Mouse (Mus musculus) liver, embryonic 16.5 days (tissue): ENCODE results near the gene Adgrb2. TPM values are rescaled to one million over a fixed set of nuclear protein-coding genes. Genes with fewer than 3 reads are reported as not detected.

Source experiments
- ATAC-seq: fragments of 200-750 bp; cut with Nextera tagmentation; 2 replicates; pipeline ENCODE4 v1.8.0; 2017; ENCODE audit warnings: low read depth, mild to moderate bottlenecking, moderate number of reproducible peaks, moderate library complexity
- H3K27ac ChIP-seq: fragments of 300-500 bp; sonication (generic); 2 replicates; pipeline ENCODE4 v1.5.1; 2014; ENCODE audit warnings: mild to moderate bottlenecking, low read length
- H3K27me3 ChIP-seq: fragments of 300-500 bp; sonication (generic); 2 replicates; pipeline ENCODE4 v1.6.1; 2014; ENCODE audit warnings: low read depth, low read length, mixed read lengths; ENCODE audit not compliant: control insufficient read depth, insufficient read depth
- H3K36me3 ChIP-seq: fragments of 300-500 bp; sonication (generic); 2 replicates; pipeline ENCODE4 v1.6.1; 2014; ENCODE audit warnings: mild to moderate bottlenecking; ENCODE audit not compliant: control insufficient read depth, insufficient read depth
- H3K4me1 ChIP-seq: fragments of 300-500 bp; sonication (generic); 2 replicates; pipeline ENCODE4 v1.6.1; 2014; ENCODE audit warnings: low read depth, low read length, mixed read lengths; ENCODE audit not compliant: control insufficient read depth
- H3K4me2 ChIP-seq: fragments of 300-500 bp; sonication (generic); 2 replicates; pipeline ENCODE4 v1.6.1; 2014; ENCODE audit warnings: low read depth, low read length, mixed read lengths
- H3K4me3 ChIP-seq: fragments of 300-500 bp; sonication (generic); 2 replicates; pipeline ENCODE4 v1.5.1; 2014; ENCODE audit warnings: low read depth, mild to moderate bottlenecking, low read length
- H3K9ac ChIP-seq: fragments of 300-500 bp; sonication (generic); 2 replicates; pipeline ENCODE4 v1.6.1; 2014; ENCODE audit warnings: low read depth, low read length
- H3K9me3 ChIP-seq: fragments of 300-500 bp; sonication (generic); replicated peaks from 2 replicates; pipeline ENCODE4 v1.6.1; 2016; ENCODE audit warnings: low read length; ENCODE audit not compliant: control insufficient read depth
- WGBS: fragments of 180-500 bp; shearing (Covaris S2); extraction: QIAGEN DNeasy Blood & Tissue Kit; methylation state at CpG from one replicate; pipeline ENCODE4 v1.1.7; 2014; ENCODE audit not compliant: insufficient replicate concordance; 5-methylcytosine and 5-hydroxymethylcytosine counted together
- polyA plus RNA-seq: library from polyadenylated mRNA; unstranded; fragments of >200 nt; fragmentation: Nextera tagmentation; extraction: Ambion mirVana; gene quantifications from 2 replicates; pipeline ENCODE4 v1.2.1, GENCODE M21; 2015

Gene Adgrb2
- polyA plus RNA-seq, 1 experiment from 2014 or later = not detected

DNA sequence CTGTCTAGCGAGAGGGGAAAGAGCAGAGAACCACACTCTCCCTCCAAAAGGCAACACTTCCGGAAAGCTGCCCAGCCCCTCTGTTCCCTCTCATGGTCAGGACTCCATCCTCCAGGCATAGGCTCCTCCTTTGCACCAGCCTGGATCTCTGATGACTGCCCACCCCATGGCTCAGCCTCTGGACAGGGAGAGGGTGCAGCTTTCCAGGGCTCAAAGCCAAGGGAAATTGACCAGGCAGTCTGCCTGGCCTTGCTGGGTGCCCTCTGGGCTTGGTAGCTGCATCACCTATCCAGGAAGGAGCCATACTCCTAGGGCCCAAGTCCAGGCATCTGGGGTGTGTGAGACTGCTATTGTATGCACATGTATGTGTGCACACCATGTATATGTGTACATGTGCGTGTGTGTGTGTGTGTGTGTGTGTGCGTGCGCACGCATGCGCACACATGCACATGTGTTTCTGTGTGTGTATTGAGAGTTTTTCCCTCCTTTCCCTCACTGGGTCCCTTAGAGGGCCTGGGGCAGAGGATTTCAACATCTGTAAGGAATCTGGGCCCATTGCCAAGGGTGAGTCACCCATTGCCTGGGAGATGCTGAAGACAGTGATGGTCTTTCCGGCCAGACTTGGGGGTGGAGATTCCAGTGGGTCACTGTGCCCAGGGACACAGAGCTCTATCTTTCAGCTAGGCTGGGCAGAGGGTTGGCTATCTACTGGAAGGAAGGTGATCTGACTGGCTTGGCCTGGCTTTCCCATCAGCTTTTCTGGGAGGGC is 65.6 kb downstream of the Adgrb2 start:
- no peaks in the 10 kb centered on the region for H3K4me1 ChIP-seq
- H3K9ac ChIP-seq = no peak overlapping the region
- ATAC-seq = peak; percentile 24; the same call in 1 of the 2 replicates
- H3K36me3 ChIP-seq = no peaks in the 10 kb centered on the region
- no peak overlapping the region for H3K27ac ChIP-seq
- WGBS = 68% methylated on average over 8 of the region's 8 CpGs
- H3K9me3 ChIP-seq = no peaks in the 10 kb centered on the region
- H3K4me2 ChIP-seq = no peak overlapping the region
- peaks cover 11% of the 10 kb centered on the region for H3K27me3 ChIP-seq
- H3K4me3 ChIP-seq = no peak overlapping the region

DNA sequence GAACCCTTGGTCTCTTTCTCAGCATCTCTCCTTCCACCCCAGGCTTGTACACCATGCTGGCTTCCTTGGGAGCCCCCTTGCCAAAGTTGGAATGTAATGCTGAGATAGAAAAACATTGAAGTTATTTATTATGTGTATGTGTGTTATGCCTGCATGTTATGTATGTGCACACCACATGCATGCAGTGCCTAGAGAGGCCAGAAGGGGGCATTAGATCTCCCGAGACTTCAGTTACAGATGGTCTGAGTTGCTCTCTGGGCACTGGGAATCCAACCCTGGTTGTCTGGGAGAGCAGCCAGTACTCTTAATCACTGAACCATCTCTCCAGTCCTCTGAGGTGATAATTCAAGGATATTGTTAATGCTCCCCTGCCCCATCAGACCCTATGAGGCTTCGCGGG is 67.6 kb downstream of the Adgrb2 start:
- H3K4me1 ChIP-seq = no peaks in the 10 kb centered on the region
- ATAC-seq = no peak

DNA sequence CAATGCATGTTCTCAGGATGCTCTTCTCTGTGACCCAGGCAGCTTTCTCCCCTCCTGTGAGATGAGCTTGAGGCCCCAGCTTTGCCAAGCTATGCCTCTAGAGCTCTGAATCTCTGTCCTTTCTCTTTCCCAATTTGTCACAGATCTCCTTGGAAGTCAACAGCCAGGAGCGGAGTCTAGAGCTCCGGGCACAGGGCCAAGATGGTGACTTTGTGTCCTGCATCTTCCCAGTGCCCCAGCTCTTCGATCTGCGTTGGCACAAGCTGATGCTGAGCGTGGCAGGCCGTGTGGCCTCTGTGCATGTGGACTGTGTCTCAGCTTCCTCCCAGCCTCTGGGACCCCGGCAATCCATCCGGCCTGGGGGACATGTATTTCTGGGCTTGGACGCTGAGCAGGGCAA is 68.4 kb downstream of the Adgrb2 start:
- no peak for ATAC-seq
- Histone ChIP-seq H3K4me3 (no peak overlapping the region), H3K4me2 (no peak overlapping the region), H3K4me1 (no peaks in the 10 kb centered on the region), H3K9me3 (no peaks in the 10 kb centered on the region), H3K27ac (no peak overlapping the region), H3K36me3 (no peaks in the 10 kb centered on the region), H3K9ac (no peak overlapping the region), H3K27me3 (no peaks in the 10 kb centered on the region)
- WGBS = 73% methylated on average over 9 of the region's 9 CpGs

More for the DNA sequence above, 67.6 kb downstream of the Adgrb2 start:
- H3K27ac ChIP-seq = no peak overlapping the region
- no peak overlapping the region for H3K4me3 ChIP-seq
- no peak overlapping the region for H3K4me2 ChIP-seq
- H3K9me3 ChIP-seq = no peaks in the 10 kb centered on the region
- WGBS = 79% methylated on average over 3 of the region's 3 CpGs
- peaks cover 8% of the 10 kb centered on the region for H3K27me3 ChIP-seq
- H3K36me3 ChIP-seq = no peaks in the 10 kb centered on the region
- H3K9ac ChIP-seq = no peak overlapping the region

DNA sequence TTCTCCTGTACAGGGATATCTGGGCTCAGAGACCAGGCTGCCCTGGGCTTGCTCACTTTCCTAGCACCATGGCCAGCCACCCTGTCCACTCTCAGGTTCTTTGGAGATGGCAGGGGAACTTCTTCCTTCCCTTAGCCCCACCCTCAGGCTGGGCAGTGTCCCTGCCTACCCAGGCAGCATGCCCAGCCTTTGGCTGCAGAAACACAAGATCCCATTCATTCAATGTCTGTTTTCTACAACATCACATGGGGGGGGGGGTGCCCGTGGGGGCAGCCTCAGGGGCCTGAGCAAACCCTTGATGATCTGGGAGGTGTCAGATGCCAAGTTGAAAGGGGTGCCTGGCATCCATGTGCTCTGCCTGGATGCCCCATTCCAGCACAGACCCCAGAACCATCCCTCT is 70.1 kb downstream of the Adgrb2 start:
- no peak overlapping the region for H3K4me3 ChIP-seq
- H3K4me2 ChIP-seq = no peak overlapping the region
- no peaks in the 10 kb centered on the region for H3K36me3 ChIP-seq
- WGBS = 33% methylated on average over 1 of the region's 1 CpGs
- no peaks in the 10 kb centered on the region for H3K27me3 ChIP-seq
- no peak overlapping the region for H3K27ac ChIP-seq
- no peak overlapping the region for H3K9ac ChIP-seq
- no peak for ATAC-seq
- no peaks in the 10 kb centered on the region for H3K9me3 ChIP-seq
- H3K4me1 ChIP-seq = no peaks in the 10 kb centered on the region

DNA sequence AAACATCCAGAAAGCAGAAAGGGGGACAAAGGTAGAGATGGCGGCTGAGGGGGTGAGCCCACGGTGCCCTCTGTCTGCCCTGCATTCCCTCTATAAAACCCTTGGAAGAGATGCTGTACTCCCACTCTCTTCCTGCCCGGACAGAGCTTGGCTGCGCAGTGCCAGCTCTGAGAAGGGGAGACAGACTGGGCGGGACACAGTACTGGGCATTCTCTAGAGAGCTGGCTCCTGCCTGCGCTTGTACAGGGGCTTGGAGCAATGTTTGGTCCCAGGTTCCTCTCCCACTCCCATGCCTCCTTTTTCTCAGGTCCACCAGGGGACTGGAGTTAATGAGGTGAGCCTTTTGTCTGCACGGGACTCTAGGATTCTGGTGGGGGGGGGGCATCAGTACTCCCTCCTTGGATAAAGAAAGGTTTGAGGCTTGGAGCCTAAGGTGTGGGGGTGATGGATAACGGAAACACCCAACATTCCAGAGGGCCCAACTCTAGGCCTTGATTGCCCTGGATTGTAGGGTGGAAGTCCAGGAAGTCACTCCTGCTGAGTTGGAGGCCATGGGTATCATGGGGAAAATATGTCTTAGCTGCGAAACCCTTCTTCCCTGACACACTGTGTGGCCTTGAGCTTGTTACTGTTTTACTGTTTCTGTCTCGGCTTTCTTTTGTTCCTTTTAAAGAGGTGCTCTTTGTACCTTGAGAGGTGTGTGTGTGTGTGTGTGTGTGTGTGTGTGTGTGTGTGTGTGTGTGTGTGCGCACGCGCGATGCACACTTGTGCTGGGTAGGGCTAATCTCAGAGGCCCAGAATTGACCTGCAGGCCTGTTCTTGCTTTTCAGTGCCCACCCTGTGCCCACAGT is 70.7 kb downstream of the Adgrb2 start:
- H3K27me3 ChIP-seq = no peaks in the 10 kb centered on the region
- H3K4me3 ChIP-seq = no peak overlapping the region
- WGBS = 71% methylated on average over 14 of the region's 14 CpGs
- no peaks in the 10 kb centered on the region for H3K4me1 ChIP-seq
- no peaks in the 10 kb centered on the region for H3K9me3 ChIP-seq
- no peak for ATAC-seq
- H3K4me2 ChIP-seq = no peak overlapping the region
- no peaks in the 10 kb centered on the region for H3K36me3 ChIP-seq
- H3K27ac ChIP-seq = no peak overlapping the region
- H3K9ac ChIP-seq = no peak overlapping the region

DNA sequence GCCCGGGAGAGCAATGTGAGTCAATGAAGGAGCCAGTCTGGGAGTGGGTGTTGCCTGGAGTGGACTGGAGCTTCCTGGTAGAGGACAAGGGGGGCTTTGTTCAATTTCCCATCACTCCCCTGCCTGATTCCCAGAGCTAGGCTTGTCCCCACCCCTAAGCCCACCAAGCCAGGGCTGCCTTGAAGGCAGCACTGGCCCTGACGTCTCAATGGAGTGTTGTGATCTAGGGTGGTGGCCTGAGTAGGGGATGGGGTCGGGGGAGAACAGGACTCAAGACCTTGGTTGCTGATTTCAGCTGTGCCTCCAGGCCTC is 71.3 kb downstream of the Adgrb2 start:
- WGBS = 62% methylated on average over 3 of the region's 3 CpGs

DNA sequence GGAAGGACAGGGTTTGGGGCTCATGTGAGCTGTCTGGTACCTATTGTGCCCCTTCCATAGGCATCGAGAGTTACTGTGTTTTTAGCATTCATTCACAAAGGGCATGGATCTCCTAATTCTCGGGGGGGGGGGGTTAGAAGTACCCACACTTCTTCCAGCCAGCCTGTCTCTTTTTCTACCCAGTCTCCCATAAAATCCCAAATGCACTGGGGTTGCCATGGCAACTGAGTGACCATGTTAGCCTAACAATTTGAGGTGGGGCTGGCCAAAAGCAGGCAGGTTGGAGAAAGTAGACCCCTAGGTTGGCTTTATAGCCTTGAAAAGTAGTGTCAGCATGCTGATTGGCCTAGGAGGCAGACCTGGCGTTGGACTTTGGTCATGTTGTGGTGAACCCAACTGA is 71.8 kb downstream of the Adgrb2 start:
- no peak overlapping the region for H3K27ac ChIP-seq
- H3K36me3 ChIP-seq = no peaks in the 10 kb centered on the region
- H3K4me3 ChIP-seq = no peak overlapping the region
- H3K27me3 ChIP-seq = no peaks in the 10 kb centered on the region
- no peak overlapping the region for H3K4me2 ChIP-seq
- 43% methylated on average over 3 of the region's 3 CpGs for WGBS
- no peaks in the 10 kb centered on the region for H3K4me1 ChIP-seq
- no peak for ATAC-seq
- H3K9me3 ChIP-seq = no peaks in the 10 kb centered on the region
- no peak overlapping the region for H3K9ac ChIP-seq

More for the DNA sequence above, 71.3 kb downstream of the Adgrb2 start:
- Histone ChIP-seq H3K4me1 (no peaks in the 10 kb centered on the region), H3K9me3 (no peaks in the 10 kb centered on the region), H3K27me3 (no peaks in the 10 kb centered on the region), H3K27ac (no peak overlapping the region), H3K4me3 (no peak overlapping the region), H3K4me2 (no peak overlapping the region), H3K36me3 (no peaks in the 10 kb centered on the region), H3K9ac (no peak overlapping the region)
- ATAC-seq = no peak

DNA sequence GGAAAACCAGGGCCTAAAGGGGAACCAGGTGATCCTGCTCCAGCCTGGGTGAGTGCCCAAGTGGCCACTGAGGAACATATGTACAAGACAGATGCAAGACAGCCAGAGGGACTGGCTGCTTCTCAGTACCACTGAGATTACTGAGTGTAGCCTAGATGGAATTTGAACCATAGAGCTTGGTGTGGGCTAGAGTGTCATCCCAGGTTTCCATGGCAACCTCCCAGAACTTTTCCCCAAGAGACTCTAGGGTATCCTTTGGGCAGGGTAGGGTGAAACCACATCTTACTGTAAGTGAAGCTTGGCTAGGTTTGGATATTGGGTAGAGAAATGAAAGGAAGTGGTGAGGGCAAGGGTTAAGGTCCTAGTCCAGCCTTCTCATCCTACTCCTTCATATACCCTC is 76.3 kb downstream of the Adgrb2 start:
- Histone ChIP-seq H3K9me3 (no peaks in the 10 kb centered on the region), H3K9ac (no peak overlapping the region), H3K36me3 (no peaks in the 10 kb centered on the region), H3K27ac (no peak overlapping the region), H3K4me3 (no peak overlapping the region), H3K4me1 (no peaks in the 10 kb centered on the region), H3K27me3 (no peaks in the 10 kb centered on the region), H3K4me2 (no peak overlapping the region)
- no peak for ATAC-seq

DNA sequence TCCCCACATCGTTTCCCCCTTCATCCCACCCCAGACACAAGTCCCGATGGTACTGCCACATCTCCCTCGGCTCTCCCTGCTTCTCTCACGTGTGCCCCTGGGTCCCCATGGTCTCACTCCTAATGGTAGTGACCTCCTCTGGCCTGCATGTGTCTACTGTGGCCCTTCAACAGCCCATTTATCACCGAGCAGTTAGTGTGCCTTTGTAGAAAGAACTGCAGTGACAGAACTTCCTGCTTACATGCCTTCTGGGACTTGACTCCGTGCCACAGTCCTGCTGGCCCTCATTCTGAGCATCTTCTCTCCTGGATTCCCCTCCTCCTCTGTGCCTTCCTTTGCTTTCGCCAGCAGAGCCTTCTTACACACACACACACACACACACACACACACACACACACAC is 78.5 kb downstream of the Adgrb2 start:
- no peak overlapping the region for H3K27ac ChIP-seq
- no peak overlapping the region for H3K9ac ChIP-seq
- H3K4me2 ChIP-seq = no peak overlapping the region
- no peaks in the 10 kb centered on the region for H3K9me3 ChIP-seq
- H3K36me3 ChIP-seq = no peaks in the 10 kb centered on the region
- no peak overlapping the region for H3K4me3 ChIP-seq
- no peaks in the 10 kb centered on the region for H3K4me1 ChIP-seq
- H3K27me3 ChIP-seq = no peaks in the 10 kb centered on the region
- ATAC-seq = no peak
- 48% methylated on average over 7 of the region's 7 CpGs for WGBS
